Mouse (Mus musculus): ENCODE data around the gene Grin2d. TPM values are rescaled to one million over a fixed set of nuclear protein-coding genes. Genes with fewer than 3 reads are reported as not detected.

Grin2d gene
- polyA plus RNA-seq, 1 experiment: 1.1 TPM

DNA sequence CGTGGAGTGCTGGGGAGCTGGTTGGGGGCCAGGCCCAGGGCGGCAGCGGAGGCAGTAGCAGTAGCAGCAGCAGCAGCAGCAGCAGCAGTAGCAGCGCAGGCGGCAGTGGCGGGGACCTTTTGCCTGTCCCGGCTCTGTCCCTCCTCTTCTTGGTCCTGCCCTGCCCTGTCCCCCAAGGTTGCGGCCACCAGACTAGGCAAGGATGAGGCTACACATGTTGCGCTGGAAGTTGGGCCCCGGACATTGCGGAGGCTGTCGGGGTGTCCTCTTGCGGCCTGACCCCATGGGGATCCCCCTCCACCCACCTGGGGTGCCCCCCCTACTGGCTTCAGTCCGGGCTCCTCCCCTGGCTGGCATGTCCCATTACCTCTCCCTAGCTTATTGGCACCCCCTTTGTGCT is 8.4 kb downstream of the Grin2d start:
- H3K79me3 ChIP-seq (ENCODE audit: low read depth): peaks cover 15% of the 10 kb centered on the region
- H3K79me2 ChIP-seq (ENCODE audit: control insufficient read depth, insufficient read depth): peaks cover 21% of the 10 kb centered on the region
- peaks cover 6% of the 10 kb centered on the region for H3K36me3 ChIP-seq (ENCODE audit: control insufficient read depth, insufficient read depth)
- TF ChIP-seq MYOG (IDR thresholded peaks at IDR 0.05; ENCODE audit: control insufficient read depth, extremely low read depth, insufficient read length): no peak
- TF ChIP-seq MYOD1 (IDR thresholded peaks at IDR 0.05; ENCODE audit: control insufficient read depth, insufficient read length, low read depth): no peak
- H3ac ChIP-seq (ENCODE audit: control insufficient read depth, insufficient read length, low read depth): no peak overlapping the region
- peaks cover 8% of the 10 kb centered on the region for H3K27me3 ChIP-seq (ENCODE audit: control insufficient read depth, insufficient read depth, insufficient read length)
- no peak overlapping the region for H3K4me3 ChIP-seq (ENCODE audit: insufficient read depth, poor library complexity, severe bottlenecking)

DNA sequence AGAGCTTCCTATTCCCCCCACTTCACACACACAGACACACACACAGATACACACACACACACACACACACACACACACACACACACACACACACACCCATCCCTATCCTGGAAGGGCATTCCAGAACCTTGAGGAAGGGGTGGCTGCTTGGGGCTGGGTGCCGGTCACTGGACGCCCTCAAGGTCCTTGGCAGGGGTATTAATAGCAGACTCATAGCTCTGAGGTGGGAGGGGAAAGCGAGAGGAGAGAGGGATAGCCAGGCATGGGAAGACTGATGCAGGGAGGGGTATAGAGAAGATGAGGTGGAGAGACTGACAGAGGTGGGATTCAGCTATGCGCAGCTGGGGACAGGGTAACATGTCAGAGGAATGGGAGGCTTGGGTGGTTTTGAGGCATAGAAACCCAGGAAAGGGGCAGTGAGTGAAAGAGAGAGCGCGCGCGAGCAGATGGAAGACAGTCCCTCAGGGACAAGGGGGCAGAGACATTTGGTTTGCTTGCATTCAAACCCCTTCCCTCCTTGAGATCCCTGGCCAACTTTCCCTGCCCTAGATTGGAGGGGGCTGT is 9.0 kb downstream of the Grin2d start:
- peaks cover 15% of the 10 kb centered on the region for H3K79me2 ChIP-seq (ENCODE audit: control insufficient read depth, insufficient read depth)
- no peak for TF ChIP-seq MAX (IDR thresholded peaks at IDR 0.05)
- no peak for TF ChIP-seq MYOD1 (IDR thresholded peaks at IDR 0.05; ENCODE audit: control insufficient read depth, insufficient read length, low read depth)
- no peak for TF ChIP-seq FOSL1 (IDR thresholded peaks at IDR 0.05; ENCODE audit: insufficient read depth, low read length, poor library complexity, severe bottlenecking)
- no peak for TF ChIP-seq MYOG (IDR thresholded peaks at IDR 0.05; ENCODE audit: control insufficient read depth, extremely low read depth, insufficient read length)
- TF ChIP-seq CEBPB (IDR thresholded peaks at IDR 0.05; ENCODE audit: low read depth): no peak
- no peak overlapping the region for H3K4me3 ChIP-seq (ENCODE audit: insufficient read depth, poor library complexity, severe bottlenecking)
- H3ac ChIP-seq (ENCODE audit: control insufficient read depth, insufficient read length, low read depth): no peak overlapping the region
- peaks cover under 1% of the 10 kb centered on the region for H3K36me3 ChIP-seq (ENCODE audit: control insufficient read depth, insufficient read depth)
- peaks cover 9% of the 10 kb centered on the region for H3K79me3 ChIP-seq (ENCODE audit: low read depth)
- peaks cover 8% of the 10 kb centered on the region for H3K27me3 ChIP-seq (ENCODE audit: control insufficient read depth, insufficient read depth, insufficient read length)

DNA sequence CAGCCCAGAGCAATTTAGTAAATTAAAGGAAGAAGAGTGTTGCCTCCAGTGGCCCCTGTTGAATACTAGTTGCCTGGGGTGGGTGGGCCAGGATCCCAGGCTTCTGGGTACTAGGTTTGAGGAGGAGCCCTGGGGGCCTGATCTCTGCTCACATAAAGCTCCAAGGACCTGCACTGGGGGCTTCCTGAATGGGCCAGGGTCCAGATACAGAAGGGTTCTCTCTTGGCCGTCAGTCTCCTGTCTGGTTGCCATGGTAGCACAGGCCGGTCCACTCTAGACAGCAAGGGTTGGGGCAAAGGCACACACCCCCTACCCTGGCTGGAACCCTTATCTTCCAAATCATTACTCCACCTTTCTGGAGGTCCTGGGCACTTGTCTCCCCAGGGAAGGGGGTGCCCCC is 10.3 kb downstream of the Grin2d start:
- peaks cover 8% of the 10 kb centered on the region for H3K27me3 ChIP-seq (ENCODE audit: control insufficient read depth, insufficient read depth, insufficient read length)

DNA sequence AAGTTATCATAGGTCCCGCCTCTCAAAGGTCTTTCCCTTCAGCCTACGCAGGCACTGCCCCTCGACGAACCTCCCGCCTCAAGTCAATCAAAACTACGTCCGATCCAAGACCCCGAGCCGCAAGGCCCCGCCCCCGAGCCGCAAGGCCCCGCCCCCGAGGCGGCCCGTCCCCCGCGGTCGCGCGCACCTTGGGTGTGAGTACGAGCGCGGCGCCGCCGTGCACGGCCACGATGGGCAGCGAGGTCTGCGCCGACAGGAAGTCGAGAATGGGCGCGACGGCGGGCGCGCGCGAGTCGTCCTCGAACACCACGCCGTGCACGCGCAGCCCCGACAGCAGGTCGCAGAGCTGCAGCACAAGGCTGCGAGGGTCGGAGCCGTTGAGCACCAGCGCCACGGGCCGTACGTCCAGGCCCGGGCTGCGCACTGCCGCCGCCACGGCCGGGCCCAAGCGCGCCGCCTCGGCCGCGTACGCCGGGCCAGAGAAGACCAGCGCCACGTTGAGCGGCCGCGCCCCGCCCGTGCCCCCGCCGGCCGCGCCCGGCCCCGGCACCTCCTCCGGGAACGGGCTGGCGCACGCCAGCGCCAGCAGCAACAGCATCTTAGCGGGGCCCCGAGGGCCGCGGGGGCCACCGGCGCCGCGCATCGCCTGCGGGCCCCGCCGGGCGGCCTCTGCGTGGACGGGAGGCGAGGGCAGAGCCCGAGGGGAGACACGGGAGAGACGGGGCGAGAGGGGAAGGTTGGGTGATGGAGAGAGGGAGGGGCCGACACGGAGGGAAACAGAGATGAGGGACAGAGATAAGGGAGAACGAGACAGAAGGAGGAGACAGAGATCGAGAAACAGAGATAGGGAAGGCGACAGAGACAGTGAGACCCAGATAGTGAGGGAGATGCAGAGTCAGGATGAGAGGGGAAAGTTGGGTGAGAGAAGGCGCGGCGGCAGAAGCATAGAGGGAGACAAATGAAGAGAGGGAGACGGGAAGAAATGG is 12.0 kb downstream of the Grin2d start:
- Histone ChIP-seq H3K27me3 (ENCODE audit: control insufficient read depth, insufficient read depth, insufficient read length) (peaks cover 8% of the 10 kb centered on the region), H3ac (ENCODE audit: control insufficient read depth, insufficient read length, low read depth) (peak overlapping the region; percentile 68), H3K4me3 (ENCODE audit: insufficient read depth, poor library complexity, severe bottlenecking) (peak overlapping the region; percentile 48), H3K79me2 (ENCODE audit: control insufficient read depth, insufficient read depth) (no peaks in the 10 kb centered on the region), H3K79me3 (ENCODE audit: low read depth) (no peaks in the 10 kb centered on the region), H3K36me3 (ENCODE audit: control insufficient read depth, insufficient read depth) (no peaks in the 10 kb centered on the region)
- TF ChIP-seq MAX (IDR thresholded peaks at IDR 0.05): peak; percentile 25
- TF ChIP-seq USF1 (IDR thresholded peaks at IDR 0.05; ENCODE audit: low read depth): no peak

More for the DNA sequence above, 10.3 kb downstream of the Grin2d start:
- Histone ChIP-seq H3ac (ENCODE audit: control insufficient read depth, insufficient read length, low read depth) (no peak overlapping the region), H3K79me2 (ENCODE audit: control insufficient read depth, insufficient read depth) (peaks cover 2% of the 10 kb centered on the region), H3K79me3 (ENCODE audit: low read depth) (no peaks in the 10 kb centered on the region), H3K4me3 (ENCODE audit: insufficient read depth, poor library complexity, severe bottlenecking) (no peak overlapping the region), H3K36me3 (ENCODE audit: control insufficient read depth, insufficient read depth) (no peaks in the 10 kb centered on the region)
- TF ChIP-seq MYOD1 (IDR thresholded peaks at IDR 0.05; ENCODE audit: control insufficient read depth, insufficient read length, low read depth) (no peak), CEBPB (IDR thresholded peaks at IDR 0.05; ENCODE audit: low read depth) (no peak), USF1 (IDR thresholded peaks at IDR 0.05; ENCODE audit: low read depth) (no peak), MYOG (IDR thresholded peaks at IDR 0.05; ENCODE audit: control insufficient read depth, extremely low read depth, insufficient read length) (no peak), MAX (IDR thresholded peaks at IDR 0.05) (no peak)

DNA sequence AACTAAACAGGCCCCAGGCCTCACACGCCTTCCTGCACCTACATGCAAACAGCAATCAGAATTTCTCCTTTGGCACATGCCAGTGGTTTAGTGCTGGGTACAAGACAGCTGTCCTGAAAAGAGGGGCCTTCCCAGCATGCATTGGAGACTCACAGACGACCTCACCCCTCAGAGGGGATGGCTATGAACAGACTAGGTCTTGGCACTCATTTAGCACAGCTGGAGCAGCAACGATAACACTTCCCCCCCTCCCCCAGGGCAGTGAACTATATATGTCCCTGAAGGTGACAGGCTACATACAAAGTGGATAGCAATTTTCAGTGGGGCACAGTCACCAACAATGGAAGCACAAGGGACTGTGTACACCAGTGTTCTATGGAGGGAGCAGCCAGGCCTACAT is 13.7 kb downstream of the Grin2d start:
- Histone ChIP-seq H3K79me3 (ENCODE audit: low read depth) (no peaks in the 10 kb centered on the region), H3K79me2 (ENCODE audit: control insufficient read depth, insufficient read depth) (no peaks in the 10 kb centered on the region), H3K27me3 (ENCODE audit: control insufficient read depth, insufficient read depth, insufficient read length) (no peaks in the 10 kb centered on the region), H3K36me3 (ENCODE audit: control insufficient read depth, insufficient read depth) (no peaks in the 10 kb centered on the region), H3ac (ENCODE audit: control insufficient read depth, insufficient read length, low read depth) (no peak overlapping the region), H3K4me3 (ENCODE audit: insufficient read depth, poor library complexity, severe bottlenecking) (no peak overlapping the region)
- no peak for TF ChIP-seq MYOD1 (IDR thresholded peaks at IDR 0.05; ENCODE audit: control insufficient read depth, insufficient read length, low read depth)
- TF ChIP-seq MAX (IDR thresholded peaks at IDR 0.05): no peak
- no peak for TF ChIP-seq FOSL1 (IDR thresholded peaks at IDR 0.05; ENCODE audit: insufficient read depth, low read length, poor library complexity, severe bottlenecking)
- no peak for TF ChIP-seq USF1 (IDR thresholded peaks at IDR 0.05; ENCODE audit: low read depth)
- no peak for TF ChIP-seq MYOG (IDR thresholded peaks at IDR 0.05; ENCODE audit: control insufficient read depth, extremely low read depth, insufficient read length)
- TF ChIP-seq CTCF (IDR thresholded peaks at IDR 0.05; ENCODE audit: control insufficient read depth, insufficient read depth, insufficient read length): no peak
- TF ChIP-seq CEBPB (IDR thresholded peaks at IDR 0.05; ENCODE audit: low read depth): no peak

DNA sequence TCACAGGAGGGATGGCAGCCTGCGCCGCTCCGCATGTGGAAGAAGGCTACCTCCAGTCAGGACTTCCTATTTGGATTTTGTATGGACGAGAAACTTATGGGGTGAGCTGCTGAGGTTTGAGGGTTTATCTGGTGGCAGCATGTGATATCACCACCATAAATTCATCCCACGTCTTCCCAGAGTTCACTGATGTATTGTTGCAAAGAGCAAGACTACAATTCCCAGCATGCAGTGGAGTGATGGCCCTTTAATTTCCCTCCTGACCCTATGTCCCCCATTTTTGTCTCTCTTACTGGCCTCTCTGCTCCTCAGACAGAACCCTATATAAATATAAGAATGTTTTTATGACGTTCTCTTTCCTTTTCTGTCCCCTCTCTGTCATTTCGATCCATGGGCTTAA is 15.4 kb downstream of the Grin2d start:
- H3K27me3 ChIP-seq (ENCODE audit: control insufficient read depth, insufficient read depth, insufficient read length): no peaks in the 10 kb centered on the region
- H3K79me3 ChIP-seq (ENCODE audit: low read depth): no peaks in the 10 kb centered on the region
- H3ac ChIP-seq (ENCODE audit: control insufficient read depth, insufficient read length, low read depth): no peak overlapping the region
- no peaks in the 10 kb centered on the region for H3K79me2 ChIP-seq (ENCODE audit: control insufficient read depth, insufficient read depth)
- TF ChIP-seq MAX (IDR thresholded peaks at IDR 0.05) (no peak), MYOG (IDR thresholded peaks at IDR 0.05; ENCODE audit: control insufficient read depth, extremely low read depth, insufficient read length) (no peak), CEBPB (IDR thresholded peaks at IDR 0.05; ENCODE audit: low read depth) (no peak), CTCF (IDR thresholded peaks at IDR 0.05; ENCODE audit: control insufficient read depth, insufficient read depth, insufficient read length) (no peak), MYOD1 (IDR thresholded peaks at IDR 0.05; ENCODE audit: control insufficient read depth, insufficient read length, low read depth) (no peak), USF1 (IDR thresholded peaks at IDR 0.05; ENCODE audit: low read depth) (no peak), FOSL1 (IDR thresholded peaks at IDR 0.05; ENCODE audit: insufficient read depth, low read length, poor library complexity, severe bottlenecking) (no peak)
- no peak overlapping the region for H3K4me3 ChIP-seq (ENCODE audit: insufficient read depth, poor library complexity, severe bottlenecking)
- no peaks in the 10 kb centered on the region for H3K36me3 ChIP-seq (ENCODE audit: control insufficient read depth, insufficient read depth)

Data from C2C12 (cell line).